Mouse (Mus musculus): ENCODE data around the gene Taf5l. TPM values are rescaled to one million over a fixed set of nuclear protein-coding genes. Genes with fewer than 3 reads are reported as not detected.
A peak's percentile ranks its signal among the peaks of the same experiment; 100 is the strongest.

The Taf5l gene
- polyA plus RNA-seq, 1 experiment, result not detected

DNA sequence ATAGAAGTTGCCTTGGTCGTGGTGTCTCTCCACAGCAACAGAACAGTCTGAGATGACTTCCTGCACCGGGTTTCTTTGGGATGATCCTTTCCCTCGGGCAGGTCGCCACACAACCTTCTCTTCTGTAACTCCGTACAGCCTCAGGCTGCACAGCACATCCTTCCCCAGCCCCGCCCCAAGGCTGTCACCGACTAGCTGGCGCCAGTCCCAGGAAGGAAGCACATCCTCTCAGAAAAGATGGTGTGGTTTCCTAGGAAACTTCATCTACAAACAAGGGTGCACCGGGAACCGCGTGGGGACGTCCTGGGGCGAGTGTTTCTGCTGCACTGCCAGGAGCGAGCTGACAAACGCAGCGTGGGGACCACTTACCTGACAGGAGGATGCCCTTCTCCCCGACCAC lies 63.1 kb downstream of the Taf5l start:
- peak overlapping the region; percentile 15 for H3K4me3 ChIP-seq (ENCODE audit: insufficient read depth, low read depth, low read length)
- WGBS, result 33% methylated on average over 17 of the region's 17 CpGs
- H3K27ac ChIP-seq (ENCODE audit: insufficient read depth, low read depth, low read length), result peak overlapping the region; percentile 88
- peaks cover 26% of the 10 kb centered on the region for H3K4me1 ChIP-seq (ENCODE audit: control insufficient read depth, insufficient read depth, low read length)
- TF ChIP-seq CTCF (IDR thresholded peaks at IDR 0.05; ENCODE audit: insufficient read depth, low read depth, low read length), result no peak
- no peak for TF ChIP-seq POLR2A (IDR thresholded peaks at IDR 0.05; ENCODE audit: insufficient read depth, low read depth, low read length)

DNA sequence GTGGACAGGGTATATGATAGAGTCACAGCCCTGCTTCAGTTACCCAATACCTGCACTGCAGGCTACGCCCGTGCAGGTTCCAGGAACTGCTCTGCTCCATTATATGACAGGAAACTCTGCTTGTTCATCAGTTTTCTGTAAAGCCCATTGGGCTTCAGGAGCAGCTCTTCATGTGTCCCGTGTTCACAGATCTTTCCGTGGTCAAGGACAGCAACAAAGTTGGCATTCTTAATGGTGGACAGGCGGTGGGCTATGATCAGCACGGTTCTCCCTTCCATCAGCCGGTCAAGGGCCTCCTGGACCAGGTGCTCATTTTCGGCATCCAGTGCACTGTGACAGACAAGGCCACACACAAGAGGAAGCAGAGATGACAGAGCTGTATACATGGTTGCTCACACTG lies 67.0 kb downstream of the Taf5l start:
- TF ChIP-seq CTCF (IDR thresholded peaks at IDR 0.05; ENCODE audit: insufficient read depth, low read depth, low read length) (no peak), POLR2A (IDR thresholded peaks at IDR 0.05; ENCODE audit: insufficient read depth, low read depth, low read length) (no peak)
- H3K27ac ChIP-seq (ENCODE audit: insufficient read depth, low read depth, low read length), result no peak overlapping the region
- 90% methylated on average over 8 of the region's 8 CpGs for WGBS

DNA sequence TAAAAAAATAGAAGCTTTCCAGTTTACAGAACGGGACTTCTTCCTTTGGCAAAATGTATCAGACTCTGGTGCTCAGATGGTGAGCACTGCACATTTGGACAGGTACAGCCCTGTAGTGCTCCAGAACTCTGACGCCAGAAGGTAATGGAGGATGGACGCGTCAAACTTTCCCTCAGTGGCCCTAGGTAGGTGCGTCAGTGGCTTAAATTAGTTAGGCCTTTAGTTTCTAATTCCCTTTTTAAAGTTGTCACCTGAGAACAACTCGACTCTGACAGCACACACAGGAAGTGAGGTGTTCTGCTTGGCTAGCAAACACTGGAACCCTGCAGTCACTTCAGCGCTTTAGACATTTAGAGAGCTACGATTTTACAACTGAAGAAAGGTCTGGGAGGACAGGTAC lies 67.5 kb downstream of the Taf5l start:
- Histone ChIP-seq H3K27ac (ENCODE audit: insufficient read depth, low read depth, low read length) (no peak overlapping the region), H3K4me1 (ENCODE audit: control insufficient read depth, insufficient read depth, low read length) (peaks cover 13% of the 10 kb centered on the region), H3K4me3 (ENCODE audit: insufficient read depth, low read depth, low read length) (no peak overlapping the region)
- 91% methylated on average over 8 of the region's 8 CpGs for WGBS
- TF ChIP-seq POLR2A (IDR thresholded peaks at IDR 0.05; ENCODE audit: insufficient read depth, low read depth, low read length), result no peak
- TF ChIP-seq CTCF (IDR thresholded peaks at IDR 0.05; ENCODE audit: insufficient read depth, low read depth, low read length), result no peak

More for the DNA sequence above, 67.0 kb downstream of the Taf5l start:
- Histone ChIP-seq H3K4me3 (ENCODE audit: insufficient read depth, low read depth, low read length) (no peak overlapping the region), H3K4me1 (ENCODE audit: control insufficient read depth, insufficient read depth, low read length) (peaks cover 14% of the 10 kb centered on the region)

DNA sequence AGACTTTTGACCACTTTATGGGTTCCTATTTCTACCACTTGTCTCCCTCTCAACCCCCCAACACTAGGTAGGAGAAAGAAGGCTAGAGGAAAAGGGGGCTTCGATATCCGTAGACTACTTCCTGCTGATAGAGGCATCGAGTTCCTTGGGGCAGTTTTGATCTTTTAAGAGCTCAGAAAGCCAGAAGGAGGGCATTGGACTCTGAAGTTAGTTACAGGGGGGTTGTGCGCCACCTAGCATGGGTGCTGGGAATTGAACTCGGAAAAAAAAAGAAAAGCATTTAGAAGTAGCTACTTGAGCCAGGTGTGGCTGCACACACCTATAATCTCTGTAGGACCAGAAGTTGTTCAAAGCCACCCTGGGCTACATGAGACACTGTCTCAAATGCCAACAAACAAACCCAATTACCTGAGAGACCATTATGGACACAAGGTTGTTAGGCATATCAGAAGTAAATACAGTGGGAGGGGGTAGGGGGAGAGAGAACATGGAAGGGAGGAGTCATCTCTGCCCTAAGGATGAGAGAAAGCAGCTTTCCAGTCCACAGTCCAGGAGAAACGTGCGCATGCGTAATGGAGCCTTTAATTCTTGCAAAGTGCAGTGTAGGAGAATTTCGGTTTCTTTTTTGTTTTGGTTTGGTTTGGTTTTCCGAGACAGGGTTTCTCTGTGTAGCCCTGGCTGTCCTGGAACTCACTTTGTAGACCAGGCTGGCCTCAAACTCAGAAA lies 71.0 kb downstream of the Taf5l start:
- 33% methylated on average over 10 of the region's 10 CpGs for WGBS
- Histone ChIP-seq H3K4me3 (ENCODE audit: insufficient read depth, low read depth, low read length) (0 out of 2 replicates have a peak overlapping the region, but pooled peaks have one; percentile 91), H3K4me1 (ENCODE audit: control insufficient read depth, insufficient read depth, low read length) (no peaks in the 10 kb centered on the region), H3K27ac (ENCODE audit: insufficient read depth, low read depth, low read length) (no peak overlapping the region)
- TF ChIP-seq POLR2A (IDR thresholded peaks at IDR 0.05; ENCODE audit: insufficient read depth, low read depth, low read length), result no peak
- TF ChIP-seq CTCF (IDR thresholded peaks at IDR 0.05; ENCODE audit: insufficient read depth, low read depth, low read length), result no peak

DNA sequence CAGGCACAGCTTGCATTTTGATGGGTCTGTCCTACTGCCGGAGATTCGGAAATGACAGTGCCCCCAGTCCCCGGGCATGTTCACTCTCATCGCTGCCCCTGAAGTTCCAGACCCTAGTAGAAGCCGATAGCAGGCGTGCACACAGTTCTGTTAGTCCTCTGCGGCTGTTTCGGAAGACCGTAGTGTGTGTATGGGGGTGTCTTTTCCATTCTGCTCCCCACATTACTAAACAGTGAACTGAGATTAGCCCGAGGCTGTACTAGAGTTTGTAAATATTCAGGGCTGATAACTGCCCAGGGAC lies 71.6 kb downstream of the Taf5l start:
- TF ChIP-seq POLR2A (IDR thresholded peaks at IDR 0.05; ENCODE audit: insufficient read depth, low read depth, low read length), result no peak
- TF ChIP-seq CTCF (IDR thresholded peaks at IDR 0.05; ENCODE audit: insufficient read depth, low read depth, low read length), result no peak
- WGBS, result 1% methylated on average over 10 of the region's 10 CpGs
- H3K4me3 ChIP-seq (ENCODE audit: insufficient read depth, low read depth, low read length), result peak overlapping the region; percentile 91
- H3K4me1 ChIP-seq (ENCODE audit: control insufficient read depth, insufficient read depth, low read length), result no peaks in the 10 kb centered on the region
- peak overlapping the region; percentile 34; the same call in 1 of the 2 replicates for H3K27ac ChIP-seq (ENCODE audit: insufficient read depth, low read depth, low read length)

DNA sequence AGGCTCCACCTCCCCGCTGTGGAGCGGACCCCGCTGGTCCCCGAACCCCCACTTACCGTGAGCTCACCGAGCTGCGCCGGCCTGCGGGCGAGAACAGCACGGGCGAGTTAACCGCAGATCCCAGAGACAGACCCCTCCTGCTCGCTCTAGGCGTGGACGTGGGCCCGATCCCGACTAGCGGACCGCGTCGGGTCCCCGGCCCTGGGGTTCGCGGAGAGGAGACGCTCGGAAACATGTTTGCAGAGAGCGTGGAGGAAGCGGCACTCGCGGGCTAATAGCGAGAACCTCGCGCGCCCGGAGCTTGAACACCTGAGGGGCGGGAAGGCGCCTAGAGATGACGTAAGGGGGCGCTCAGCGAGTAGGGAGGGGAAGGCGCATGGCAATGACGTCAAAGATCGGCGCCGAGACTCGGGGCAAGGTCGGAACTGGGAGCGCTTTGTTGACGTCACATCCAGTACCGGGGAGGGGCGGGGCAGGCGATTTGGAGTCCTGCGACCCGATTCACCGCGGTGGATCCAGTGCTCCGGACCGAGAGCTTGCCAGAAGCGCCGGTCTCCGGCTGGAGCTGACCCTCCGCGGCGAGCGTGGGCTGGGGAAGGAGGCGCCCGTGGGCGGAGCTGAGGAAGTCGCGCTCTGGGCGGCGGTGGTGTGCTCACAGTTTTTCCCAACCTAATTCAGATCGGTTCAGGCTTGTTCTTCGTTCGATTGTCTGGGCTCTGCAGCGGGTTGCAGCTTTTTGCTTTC lies 72.1 kb downstream of the Taf5l start, which contains the start of gene Nup133:
TSS of gene Nup133 (minus strand) at position 324 of the 744 bp plus-strand sequence.
- H3K27ac ChIP-seq (ENCODE audit: insufficient read depth, low read depth, low read length), result peak within 1 kb of the TSS; percentile 45; the same call in 1 of the 2 replicates
- TF ChIP-seq CTCF (IDR thresholded peaks at IDR 0.05; ENCODE audit: insufficient read depth, low read depth, low read length) (no peak), POLR2A (IDR thresholded peaks at IDR 0.05; ENCODE audit: insufficient read depth, low read depth, low read length) (peak; percentile 69)
- no peaks in the 10 kb centered on the region for H3K4me1 ChIP-seq (ENCODE audit: control insufficient read depth, insufficient read depth, low read length)
- WGBS, result under 1% methylated on average over 77 of the region's 77 CpGs
- peak within 1 kb of the TSS; percentile 91 for H3K4me3 ChIP-seq (ENCODE audit: insufficient read depth, low read depth, low read length)

Other genes with a start within 250 kb of the Taf5l start
- not detected in 2 replicates for gene Rab4a, start 215.4 kb downstream of the Taf5l start, polyA plus RNA-seq (2012; ENCODE audit: insufficient read depth, insufficient read length, low replicate concordance, missing spikeins)
- not detected in 2 replicates for gene Ccsap, start 161.2 kb downstream of the Taf5l start, polyA plus RNA-seq (2012; ENCODE audit: insufficient read depth, insufficient read length, low replicate concordance, missing spikeins)
- not detected in 2 replicates for gene Acta1, start 126.6 kb downstream of the Taf5l start, polyA plus RNA-seq (2012; ENCODE audit: insufficient read depth, insufficient read length, low replicate concordance, missing spikeins)
- gene Nup133, start 72.1 kb downstream of the Taf5l start, polyA plus RNA-seq (2012; ENCODE audit: insufficient read depth, insufficient read length, low replicate concordance, missing spikeins), result not detected in 2 replicates
- not detected in 2 replicates for gene Abcb10, start 38.3 kb downstream of the Taf5l start, polyA plus RNA-seq (2012; ENCODE audit: insufficient read depth, insufficient read length, low replicate concordance, missing spikeins)
- not detected in 2 replicates for gene Urb2, start 111 bp upstream of the Taf5l start, polyA plus RNA-seq (2012; ENCODE audit: insufficient read depth, insufficient read length, low replicate concordance, missing spikeins)
- gene Galnt2, start 210.0 kb upstream of the Taf5l start, polyA plus RNA-seq (2012; ENCODE audit: insufficient read depth, insufficient read length, low replicate concordance, missing spikeins), result not detected in 2 replicates

Measured in olfactory bulb, adult 2 months (tissue).